Mouse (Mus musculus): ENCODE data around the gene Pgm2.

Pgm2 gene

GRCm38 (mm10) chr5:64092748-64093292 lies at the start of gene Pgm2:
Gene Pgm2, plus strand, starts transcription at chr5:64092950.
- peak; percentile 91 for DNase-seq (ENCODE audit: extremely low spot score)

- DNase-seq (ENCODE audit: extremely low spot score): no peak
These were observed 48.9 kb upstream of the Pgm2 start for GRCm38 (mm10) chr5:64043694-64044453.

DNA sequence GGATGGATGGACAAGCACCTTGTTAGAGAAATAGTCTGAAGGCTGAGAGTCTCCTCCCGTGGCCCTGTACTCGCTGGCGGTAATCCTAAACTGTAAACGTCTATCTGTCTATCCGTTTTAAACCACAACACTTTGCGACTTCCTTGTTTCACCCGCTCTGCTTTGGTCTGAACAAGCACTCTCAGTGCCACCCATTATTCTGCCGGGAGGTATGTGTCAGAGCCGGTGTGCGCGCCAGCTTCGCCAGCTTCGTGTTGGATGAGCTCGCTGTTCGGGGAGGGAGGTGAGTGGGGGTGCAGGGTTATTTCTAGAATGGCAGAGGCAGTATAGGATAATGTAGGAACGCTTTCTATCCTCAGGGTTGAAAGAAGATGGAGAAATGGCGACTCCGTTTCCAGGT lies 48.0 kb upstream of the Pgm2 start:
- no peak for DNase-seq (ENCODE audit: extremely low spot score)

GRCm38 (mm10) chr5:64045502-64045901 lies 47.2 kb upstream of the Pgm2 start:
- DNase-seq (ENCODE audit: extremely low spot score): no peak

DNA sequence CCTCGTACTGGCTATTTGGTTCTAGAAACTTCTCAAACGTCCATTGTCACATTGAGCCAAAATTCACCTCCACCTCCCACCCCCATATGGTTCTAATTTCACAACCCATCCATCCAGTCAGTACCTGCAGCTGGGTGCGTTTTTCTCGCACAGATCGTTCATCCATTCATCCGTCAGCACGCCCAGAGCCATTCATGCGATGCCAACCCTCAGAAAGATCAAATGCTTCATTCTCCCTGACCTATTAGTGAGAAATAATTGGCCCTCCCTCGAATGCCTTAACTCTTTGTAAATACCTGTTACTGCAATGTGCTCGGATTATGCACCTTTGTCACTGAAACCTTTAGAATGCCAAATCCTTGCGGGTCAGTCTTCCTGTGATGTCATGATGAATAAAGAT lies 45.8 kb upstream of the Pgm2 start:
- no peak for DNase-seq (ENCODE audit: extremely low spot score)

DNA sequence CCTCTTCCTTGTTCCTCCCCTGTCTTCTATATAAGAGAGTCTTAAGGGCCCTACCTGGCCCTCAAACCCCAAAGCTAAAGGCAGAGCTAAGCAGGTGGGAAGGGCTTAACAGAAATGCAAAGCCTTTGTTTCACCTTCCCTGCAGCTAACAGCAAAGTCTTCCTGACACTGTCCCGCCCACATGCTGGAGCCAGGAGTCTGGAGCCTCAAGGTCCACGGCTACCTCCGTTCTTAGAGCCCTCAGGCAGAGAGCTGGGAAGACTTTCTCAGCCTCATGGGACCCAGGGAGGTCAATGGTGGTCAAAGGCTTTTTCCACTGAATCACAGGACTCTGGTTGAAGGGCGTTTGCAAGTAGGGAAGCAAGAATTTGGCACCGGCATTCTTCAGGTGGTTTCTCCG lies 44.8 kb upstream of the Pgm2 start:
- no peak for DNase-seq (ENCODE audit: extremely low spot score)

DNA sequence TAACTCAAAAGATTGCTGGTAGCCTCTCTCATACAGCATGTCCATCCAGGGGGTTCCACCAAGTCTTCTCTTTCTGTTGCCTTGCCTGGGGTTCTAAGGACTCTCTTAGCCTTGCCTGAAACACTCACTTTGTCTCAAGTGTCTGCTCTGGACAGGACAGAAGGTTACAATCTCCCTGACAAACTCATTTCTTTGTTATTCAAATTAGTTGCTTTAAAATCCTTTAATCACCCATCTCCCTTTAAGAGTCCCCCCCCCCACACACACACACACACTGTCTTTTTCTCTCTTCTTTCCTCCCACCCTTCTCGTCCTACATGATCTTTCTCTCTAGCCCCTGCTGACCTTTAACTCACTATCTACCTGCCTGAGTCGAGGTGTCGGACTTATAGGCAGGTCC lies 44.1 kb upstream of the Pgm2 start:
- no peak for DNase-seq (ENCODE audit: extremely low spot score)

DNA sequence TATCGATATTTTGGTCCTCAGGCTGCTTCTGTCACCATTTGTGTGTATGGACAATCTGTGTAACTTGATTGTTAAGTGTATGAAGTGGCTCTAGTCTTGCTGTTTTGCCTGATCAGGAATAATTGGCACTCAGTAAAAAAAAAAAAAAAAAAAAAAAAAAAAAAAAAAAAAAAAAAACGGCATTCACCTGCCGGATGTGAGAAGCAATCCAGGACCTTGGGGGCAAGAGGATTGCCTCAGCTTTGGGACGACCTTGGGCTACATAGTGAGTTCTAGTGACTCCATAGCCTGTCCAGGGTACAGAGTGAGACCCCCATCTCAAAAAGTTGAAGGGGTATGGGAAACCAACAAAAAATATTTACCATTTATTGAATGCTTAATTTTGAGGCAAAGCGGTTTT lies 43.5 kb upstream of the Pgm2 start:
- no peak for DNase-seq (ENCODE audit: extremely low spot score)

DNA sequence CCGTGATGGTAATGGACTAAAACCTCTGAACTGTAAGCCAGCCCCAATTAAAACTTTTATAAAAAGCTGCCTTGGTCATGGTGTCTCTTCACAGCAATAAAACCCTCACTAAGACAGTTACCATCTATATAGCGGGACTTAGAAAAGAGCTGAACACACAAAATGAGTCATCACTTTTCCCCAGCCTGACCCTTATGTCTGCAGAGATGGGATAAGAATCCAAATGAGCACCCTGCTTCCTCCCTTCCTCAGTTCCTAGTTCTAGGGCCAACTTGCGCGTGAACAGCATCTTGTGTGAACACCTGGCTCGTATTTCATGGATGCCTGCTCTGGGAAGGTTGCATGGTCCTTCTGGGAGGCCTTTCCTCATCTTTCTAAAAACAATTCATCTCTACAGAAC lies 39.7 kb upstream of the Pgm2 start:
- DNase-seq (ENCODE audit: extremely low spot score): no peak

- DNase-seq (ENCODE audit: extremely low spot score): no peak
These were observed 36.5 kb upstream of the Pgm2 start for GRCm38 (mm10) chr5:64056210-64056609.

DNA sequence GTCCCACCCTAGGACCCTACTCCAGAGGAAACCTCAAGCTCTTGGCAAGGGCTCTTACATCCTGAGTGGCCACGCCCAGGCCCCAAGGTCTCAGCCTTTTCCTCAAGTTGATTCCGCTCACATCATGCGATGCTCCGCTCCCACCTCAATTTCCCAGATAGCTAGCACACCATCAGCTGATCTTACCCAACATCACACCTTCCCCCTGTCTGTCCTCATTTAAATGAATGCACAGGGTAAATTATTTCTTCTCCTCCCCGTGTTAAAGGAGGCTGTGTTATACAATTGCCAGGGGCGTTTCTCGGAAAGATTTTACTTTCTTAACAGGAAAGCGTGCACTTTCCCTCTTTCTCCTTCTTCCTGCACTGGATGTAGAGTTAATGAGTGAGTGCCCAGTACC lies 31.9 kb upstream of the Pgm2 start:
- DNase-seq (ENCODE audit: extremely low spot score): no peak

GRCm38 (mm10) chr5:64061643-64062042 lies 31.1 kb upstream of the Pgm2 start:
- no peak for DNase-seq (ENCODE audit: extremely low spot score)

DNA sequence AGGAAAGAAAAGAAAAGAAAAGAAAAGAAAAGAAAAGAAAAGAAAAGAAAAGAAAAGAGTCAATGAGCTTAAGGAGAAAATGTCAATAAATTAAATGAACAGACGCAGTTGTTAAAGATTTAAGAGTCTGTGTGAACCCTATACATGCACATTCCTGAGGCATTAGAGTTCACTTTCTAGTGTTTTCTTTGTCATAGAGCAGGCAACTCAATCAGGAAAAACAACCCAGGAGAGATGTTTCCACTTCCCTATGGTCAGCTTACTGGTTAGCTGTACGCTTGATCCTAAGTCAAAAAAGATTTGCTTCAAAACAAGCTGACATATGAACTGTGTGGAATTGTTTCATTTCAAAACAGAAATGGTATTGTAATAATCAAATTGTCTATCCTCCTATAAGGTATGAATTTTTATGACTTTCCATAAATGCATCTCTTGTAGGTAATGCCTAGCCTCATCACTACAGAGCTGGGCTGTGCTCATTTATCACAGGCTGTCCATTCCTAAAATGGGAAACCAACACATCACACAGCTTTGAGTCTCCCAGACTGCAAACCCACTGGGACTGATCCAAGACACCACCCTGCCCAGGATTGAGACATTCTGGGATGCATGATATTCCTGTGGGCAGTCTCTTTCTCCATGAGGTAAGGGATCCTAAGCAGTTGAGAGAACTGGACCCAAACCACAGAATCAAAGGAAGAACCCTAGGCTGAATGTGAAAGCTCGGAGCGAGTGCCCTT lies 29.7 kb upstream of the Pgm2 start:
- DNase-seq (ENCODE audit: extremely low spot score): no peak

DNA sequence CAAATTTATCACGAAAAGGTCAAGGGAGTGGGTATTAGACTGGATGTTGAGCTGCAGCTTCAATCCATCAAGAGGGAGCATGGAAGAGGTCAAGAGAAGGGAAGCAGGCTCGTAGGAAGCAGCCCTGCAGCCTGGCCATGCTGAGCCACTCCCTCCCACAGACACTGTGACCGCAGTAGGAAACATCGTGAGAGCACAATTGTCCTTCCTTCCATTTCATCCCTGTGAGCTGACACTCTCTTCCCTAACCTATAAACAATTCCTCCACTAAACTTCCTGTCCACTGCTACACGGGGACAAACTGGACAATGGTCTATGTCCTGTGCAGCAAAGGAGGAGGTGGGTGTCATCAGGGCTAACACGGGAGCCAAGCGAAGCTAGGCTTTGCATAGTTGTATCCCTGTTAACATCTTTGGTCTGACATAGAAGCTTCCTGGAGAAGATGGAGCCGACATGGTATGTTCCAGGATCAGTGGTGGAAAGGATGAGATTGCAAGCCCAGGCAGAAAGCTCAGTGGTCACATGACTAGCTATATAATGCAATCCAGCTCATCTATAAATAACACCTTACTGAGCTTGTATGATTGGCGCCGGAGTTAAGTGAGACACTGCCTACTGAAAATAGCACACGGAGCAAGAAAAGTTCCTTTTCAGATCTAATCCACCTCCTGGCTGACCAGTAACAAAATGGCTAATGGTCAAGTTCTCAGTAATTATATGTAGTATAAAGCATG lies 29.0 kb upstream of the Pgm2 start:
- no peak for DNase-seq (ENCODE audit: extremely low spot score)

DNA sequence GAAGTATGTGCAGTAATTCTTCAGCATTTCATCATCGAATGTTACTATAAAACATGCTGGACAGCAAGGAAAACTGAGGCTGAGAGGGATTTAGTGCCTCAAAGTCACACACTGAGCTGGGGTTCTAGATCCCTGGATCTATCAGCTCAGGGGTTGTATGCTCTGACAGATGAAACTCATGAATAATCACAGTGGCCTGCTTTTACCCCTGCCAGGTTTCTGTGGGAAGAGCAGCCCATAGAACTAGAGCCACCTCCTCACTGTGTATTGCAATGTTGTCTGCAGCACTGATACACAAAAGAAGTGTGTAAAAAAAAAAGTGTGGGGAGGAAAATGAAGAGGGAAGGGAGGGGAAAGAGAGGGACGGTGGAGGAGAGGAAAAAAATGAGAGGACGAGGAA lies 28.3 kb upstream of the Pgm2 start:
- DNase-seq (ENCODE audit: extremely low spot score): no peak

GRCm38 (mm10) chr5:64065497-64066046 lies 27.2 kb upstream of the Pgm2 start:
- no peak for DNase-seq (ENCODE audit: extremely low spot score)

- DNase-seq (ENCODE audit: extremely low spot score): no peak
These were observed 26.6 kb upstream of the Pgm2 start for GRCm38 (mm10) chr5:64066159-64066558.

- DNase-seq (ENCODE audit: extremely low spot score): no peak
These were observed 25.2 kb upstream of the Pgm2 start for GRCm38 (mm10) chr5:64067576-64067975.

DNA sequence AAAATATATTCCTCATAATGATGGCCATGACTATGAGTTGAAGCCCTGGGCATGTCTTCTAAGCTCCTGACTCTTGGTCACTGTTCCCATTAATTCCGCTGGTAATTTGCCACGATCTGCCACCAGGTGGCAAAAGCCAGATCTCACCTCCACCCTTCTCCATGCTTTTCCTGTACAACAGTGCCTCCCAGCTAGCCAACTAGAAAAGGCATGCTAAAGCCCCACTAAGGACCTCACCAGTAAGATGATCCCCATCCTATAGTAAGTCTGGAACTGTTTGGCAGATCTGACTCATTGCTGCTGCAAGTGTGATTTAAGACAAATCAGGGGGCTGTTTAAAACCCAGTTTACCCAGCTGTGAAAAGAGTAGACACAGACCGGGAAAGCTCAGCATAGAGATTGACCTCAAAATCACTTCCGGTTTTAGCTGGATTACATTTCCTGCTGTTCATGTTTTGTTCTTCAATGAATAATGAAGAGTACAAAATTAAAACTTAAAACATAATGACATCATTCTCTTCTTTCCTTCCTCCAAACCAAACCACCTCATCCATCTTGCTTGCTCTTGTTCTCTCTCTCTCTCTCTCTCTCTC lies 22.6 kb upstream of the Pgm2 start:
- peak; percentile 72 for DNase-seq (ENCODE audit: extremely low spot score)

DNA sequence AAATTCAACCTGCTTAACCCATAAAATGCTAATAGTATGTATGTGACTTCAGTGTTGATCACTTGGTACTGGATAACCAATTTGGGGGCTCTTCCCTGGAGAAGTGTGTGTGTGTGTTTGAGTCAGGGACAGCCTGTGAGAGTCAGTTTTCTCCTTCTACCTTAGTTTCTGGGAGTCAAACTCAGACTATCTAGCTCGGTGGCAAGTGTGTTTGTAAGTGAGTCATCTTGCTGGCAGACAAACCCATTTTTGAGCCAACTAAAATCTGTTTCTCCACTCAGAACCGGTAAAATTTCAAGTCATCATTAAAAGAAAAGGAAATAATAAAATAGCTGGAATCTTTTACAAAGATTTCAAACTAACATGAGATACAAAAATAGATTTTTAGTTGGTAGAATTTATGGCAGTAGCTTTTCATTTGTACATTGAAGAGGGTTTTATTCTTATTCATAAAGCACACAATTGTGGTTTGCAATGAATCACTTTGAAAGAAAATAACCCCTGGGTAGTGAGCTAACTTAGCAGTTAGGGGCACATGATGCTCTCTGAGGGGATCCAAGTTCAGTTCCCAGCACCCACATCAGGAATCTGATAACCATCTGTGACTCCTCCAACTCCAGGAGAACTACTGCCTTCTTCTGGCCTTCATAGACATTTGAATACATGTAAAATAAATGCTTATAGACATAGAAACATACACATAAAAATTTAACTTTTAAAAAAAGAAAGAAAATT lies 21.8 kb upstream of the Pgm2 start:
- no peak for DNase-seq (ENCODE audit: extremely low spot score)

DNA sequence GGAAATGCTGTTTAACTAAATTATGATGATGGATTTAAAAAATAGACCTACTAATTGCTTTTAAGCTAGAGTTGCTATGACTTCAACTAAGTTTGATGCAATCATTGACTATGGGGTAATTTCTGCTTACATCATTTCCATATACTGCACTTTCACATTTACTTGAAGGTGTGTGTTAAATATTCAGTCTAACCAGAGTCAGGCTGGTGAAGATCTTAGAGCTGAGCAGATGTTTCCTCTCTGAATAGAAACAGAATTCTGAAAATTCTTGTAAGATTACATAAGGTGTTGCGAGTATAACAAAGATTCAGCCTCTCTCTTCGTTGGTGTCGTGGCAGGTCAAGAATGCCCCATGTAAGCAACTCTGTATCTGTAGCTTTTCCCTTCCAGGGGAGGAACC lies 18.3 kb upstream of the Pgm2 start:
- no peak for DNase-seq (ENCODE audit: extremely low spot score)

Data from embryo, embryonic 9.5 days (tissue).